Mouse (Mus musculus) thymus, adult 2 months (tissue): Measurements from ENCODE around the gene Cpeb4.

Experiments used
- CTCF ChIP-seq: fragments of 200-500 bp; IDR thresholded peaks from 2 replicates; pipeline ENCODE4 v1.5.1; 2012; ENCODE audit warnings: mild to moderate bottlenecking, control low read depth, low read length, moderate library complexity, borderline replicate concordance; ENCODE audit not compliant: control insufficient read depth, poor library complexity, insufficient read depth; ENCODE audit errors: extremely low read depth
- POLR2A ChIP-seq: fragments of 200-500 bp; IDR thresholded peaks from 2 replicates; pipeline ENCODE4 v1.6.1; 2012; ENCODE audit warnings: mild to moderate bottlenecking, low read length, control low read depth, moderate library complexity; ENCODE audit not compliant: control insufficient read depth, poor library complexity, insufficient read depth; ENCODE audit errors: extremely low read depth

- TF ChIP-seq POLR2A: no peak
- TF ChIP-seq CTCF: no peak
These were observed 39.5 kb upstream of the Cpeb4 start for GRCm38 (mm10) chr11:31832439-31832980.
